In the genomic region with DNA sequence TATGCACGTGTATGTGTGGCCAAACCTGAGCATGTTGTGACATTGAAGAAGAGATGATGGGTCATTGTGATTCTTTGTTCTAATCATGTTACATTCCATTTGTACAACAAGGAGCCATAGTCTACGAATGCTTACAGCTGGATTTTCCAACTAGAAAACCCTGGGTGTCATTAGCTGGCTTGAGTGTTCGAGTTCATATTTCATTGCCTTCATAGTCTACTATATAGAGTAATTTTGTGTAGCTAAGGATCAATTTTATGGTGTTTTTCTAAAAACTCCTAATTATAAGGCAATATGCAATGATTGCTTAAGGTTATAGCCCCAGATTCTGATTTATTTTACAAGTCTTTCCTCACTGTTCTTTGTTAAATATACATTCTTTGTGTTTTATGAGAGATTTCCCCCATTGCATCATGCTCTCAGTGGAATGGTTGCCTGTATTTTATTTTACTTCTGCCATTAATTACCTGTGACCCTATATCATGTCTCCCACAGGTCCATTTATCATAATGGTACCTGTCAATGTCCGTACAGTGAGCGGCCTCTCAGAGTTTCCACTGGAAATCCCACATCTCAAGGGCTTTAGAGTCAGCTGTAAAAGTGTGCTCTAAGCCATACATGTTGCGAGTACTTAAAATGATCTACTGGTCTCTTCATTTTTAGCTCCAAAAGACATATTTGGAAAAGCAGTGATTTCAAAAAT, we compare ENCODE assay signal across 21 mouse cellular contexts.
"Had no signal": no experiment of that assay in that cellular context is flagged by ENCODE, and none has a peak within 500 bp of the region (broad histone marks: within the 10 kb centered on the region; RNA-seq: fewer than 3 reads in every experiment).

No protein-coding gene starts in this region.

- H3K9ac ChIP-seq: liver, postnatal 0 days; lung, embryonic 15.5 days; midbrain, embryonic 12.5 days; neural tube, embryonic 13.5 days; neural tube, embryonic 15.5 days had no signal

- H3K4me1 ChIP-seq: lung, embryonic 15.5 days; megakaryocyte, embryonic 14.5 days; midbrain, embryonic 10.5 days; midbrain, embryonic 12.5 days; neural tube, embryonic 13.5 days; neural tube, embryonic 15.5 days had no signal

- H3K36me3 ChIP-seq: lung, embryonic 15.5 days; midbrain, embryonic 10.5 days; midbrain, embryonic 12.5 days; neural tube, embryonic 13.5 days; neural tube, embryonic 15.5 days had no signal

- H3K9me3 ChIP-seq: lung, embryonic 15.5 days; midbrain, embryonic 10.5 days; midbrain, embryonic 12.5 days; neural tube, embryonic 13.5 days; neural tube, embryonic 15.5 days had no signal

- H3K4me3 ChIP-seq: lung, embryonic 15.5 days; megakaryocyte, embryonic 14.5 days; midbrain, embryonic 10.5 days; midbrain, embryonic 12.5 days; myocyte; neural tube, embryonic 13.5 days; neural tube, embryonic 15.5 days had no signal

- DNase-seq: liver, postnatal 0 days; lung, adult 2 months; lung, postnatal 14 days; lung, postnatal 36 days; midbrain, embryonic 14.5 days; right cerebral cortex, postnatal 25 days; right cerebral cortex, postnatal 4 days; spleen, adult 18-20 months; thymus, adult 18-20 months; thymus, postnatal 14 days; thymus, postnatal 36 days had no signal

- H3K4me2 ChIP-seq: lung, embryonic 15.5 days; midbrain, embryonic 12.5 days; neural tube, embryonic 13.5 days; neural tube, embryonic 15.5 days had no signal

- H3K27ac ChIP-seq: lung, embryonic 15.5 days; macrophage; midbrain, embryonic 10.5 days; midbrain, embryonic 12.5 days; neural tube, embryonic 13.5 days; neural tube, embryonic 15.5 days had no signal

- ATAC-seq: liver, postnatal 0 days; lung, postnatal 0 days; midbrain, embryonic 16.5 days had no signal

- H3K27me3 ChIP-seq: lung, embryonic 15.5 days; megakaryocyte, embryonic 14.5 days; midbrain, embryonic 12.5 days; neural tube, embryonic 13.5 days; neural tube, embryonic 15.5 days had no signal
